Mouse (Mus musculus): ENCODE measurements around the gene Ubr1.

DNA sequence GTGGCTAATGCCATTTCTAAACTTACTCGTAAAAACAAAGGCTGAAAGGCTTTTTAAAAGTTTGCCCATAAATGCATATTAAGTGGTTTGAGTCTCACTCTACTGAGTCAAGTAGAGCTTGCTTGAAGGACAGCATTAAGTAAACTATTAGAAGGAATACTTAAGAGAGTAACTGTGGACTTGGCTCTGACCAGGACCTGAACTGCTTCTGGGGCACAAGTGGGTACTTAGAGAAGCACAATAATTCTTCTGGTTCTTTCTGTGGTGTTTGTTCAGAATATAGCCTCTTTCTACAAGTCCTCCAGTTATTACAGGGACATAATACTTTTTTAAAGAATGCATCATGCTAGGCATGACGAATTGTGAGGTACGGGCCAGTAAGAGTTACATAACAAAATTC is 5.0 kb downstream of the Ubr1 start:
- TF ChIP-seq POLR2A (IDR thresholded peaks at IDR 0.05; ENCODE audit: low read depth, low read length), result no peak
- no peak for TF ChIP-seq CTCF (IDR thresholded peaks at IDR 0.05; ENCODE audit: extremely low read depth, insufficient read length, insufficient replicate concordance, low read depth, low read length)

Data from small intestine, adult 2 months (tissue).